Mouse (Mus musculus): ENCODE measurements around the gene Flt4.

Flt4 gene

GRCm38 (mm10) chr11:49699079-49699478 is 90.0 kb downstream of the Flt4 start:
- no peak for DNase-seq (ENCODE audit: low read depth, low spot score)

- no peak for DNase-seq (ENCODE audit: low read depth, low spot score)
These were observed 93.0 kb downstream of the Flt4 start for GRCm38 (mm10) chr11:49702014-49702413.

Measured in mesoderm, embryonic 11.5 days (tissue).